Mouse (Mus musculus) lung, postnatal 10 days (tissue): ENCODE measurements around the gene Luc7l3.

Experiments
- DNase-seq: peaks from one replicate; pipeline ENCODE4 v3.0.0; 2021

Luc7l3 gene

GRCm38 (mm10) chr11:94336551-94336950 lies 14.8 kb upstream of the Luc7l3 start:
- DNase-seq = no peak

GRCm38 (mm10) chr11:94334386-94334968 lies 12.7 kb upstream of the Luc7l3 start:
- DNase-seq = no peak

GRCm38 (mm10) chr11:94332726-94333125 lies 10.9 kb upstream of the Luc7l3 start:
- DNase-seq = no peak

GRCm38 (mm10) chr11:94330211-94330610 lies 8.4 kb upstream of the Luc7l3 start:
- no peak for DNase-seq

GRCm38 (mm10) chr11:94329270-94329891 lies 7.6 kb upstream of the Luc7l3 start:
- peak; percentile 83 for DNase-seq

GRCm38 (mm10) chr11:94328644-94329025 lies 6.8 kb upstream of the Luc7l3 start:
- no peak for DNase-seq

GRCm38 (mm10) chr11:94327693-94328643 lies 6.2 kb upstream of the Luc7l3 start, which contains the start of gene Ankrd40:
TSS of gene Ankrd40 (plus strand) at chr11:94328001.
- peak; percentile 97 for DNase-seq

- DNase-seq = peak; percentile 25
Observed at GRCm38 (mm10) chr11:94326961-94327411, 5.2 kb upstream of the Luc7l3 start.

- no peak for DNase-seq
Observed at GRCm38 (mm10) chr11:94324618-94325017, 2.8 kb upstream of the Luc7l3 start.

- no peak for DNase-seq
Observed at GRCm38 (mm10) chr11:94323271-94323925, 1.6 kb upstream of the Luc7l3 start.

- DNase-seq = no peak
Observed at GRCm38 (mm10) chr11:94322636-94323035, 848 bp upstream of the Luc7l3 start.

GRCm38 (mm10) chr11:94320969-94321930 lies 538 bp downstream of the Luc7l3 start:
- peak; percentile 61 for DNase-seq

GRCm38 (mm10) chr11:94318056-94318455 lies 3.7 kb downstream of the Luc7l3 start:
- no peak for DNase-seq

GRCm38 (mm10) chr11:94317515-94317914 lies 4.3 kb downstream of the Luc7l3 start:
- DNase-seq = no peak

GRCm38 (mm10) chr11:94317014-94317413 lies 4.8 kb downstream of the Luc7l3 start:
- no peak for DNase-seq

GRCm38 (mm10) chr11:94316528-94316927 lies 5.3 kb downstream of the Luc7l3 start:
- no peak for DNase-seq

GRCm38 (mm10) chr11:94315308-94315707 lies 6.5 kb downstream of the Luc7l3 start:
- DNase-seq = no peak

GRCm38 (mm10) chr11:94314098-94314652 lies 7.6 kb downstream of the Luc7l3 start:
- DNase-seq = no peak

GRCm38 (mm10) chr11:94312733-94313132 lies 9.1 kb downstream of the Luc7l3 start:
- DNase-seq = no peak

- no peak for DNase-seq
Observed at GRCm38 (mm10) chr11:94294996-94295845, 26.6 kb downstream of the Luc7l3 start.
